Mouse (Mus musculus) spleen, postnatal 14 days (tissue): ENCODE results near the gene Rnf215.
"Not testable (repeated sequence)": the region's sequence is repeated elsewhere in the genome, so short reads cannot be mapped to it uniquely, and the experiment has no call there.

Experiments
- DNase-seq, 2 experiments: peaks; one replicate each; pipeline ENCODE4 v3.0.0; 2021 to 2022; ENCODE audit warnings: low spot score in 2 of 2

Gene Rnf215

DNA sequence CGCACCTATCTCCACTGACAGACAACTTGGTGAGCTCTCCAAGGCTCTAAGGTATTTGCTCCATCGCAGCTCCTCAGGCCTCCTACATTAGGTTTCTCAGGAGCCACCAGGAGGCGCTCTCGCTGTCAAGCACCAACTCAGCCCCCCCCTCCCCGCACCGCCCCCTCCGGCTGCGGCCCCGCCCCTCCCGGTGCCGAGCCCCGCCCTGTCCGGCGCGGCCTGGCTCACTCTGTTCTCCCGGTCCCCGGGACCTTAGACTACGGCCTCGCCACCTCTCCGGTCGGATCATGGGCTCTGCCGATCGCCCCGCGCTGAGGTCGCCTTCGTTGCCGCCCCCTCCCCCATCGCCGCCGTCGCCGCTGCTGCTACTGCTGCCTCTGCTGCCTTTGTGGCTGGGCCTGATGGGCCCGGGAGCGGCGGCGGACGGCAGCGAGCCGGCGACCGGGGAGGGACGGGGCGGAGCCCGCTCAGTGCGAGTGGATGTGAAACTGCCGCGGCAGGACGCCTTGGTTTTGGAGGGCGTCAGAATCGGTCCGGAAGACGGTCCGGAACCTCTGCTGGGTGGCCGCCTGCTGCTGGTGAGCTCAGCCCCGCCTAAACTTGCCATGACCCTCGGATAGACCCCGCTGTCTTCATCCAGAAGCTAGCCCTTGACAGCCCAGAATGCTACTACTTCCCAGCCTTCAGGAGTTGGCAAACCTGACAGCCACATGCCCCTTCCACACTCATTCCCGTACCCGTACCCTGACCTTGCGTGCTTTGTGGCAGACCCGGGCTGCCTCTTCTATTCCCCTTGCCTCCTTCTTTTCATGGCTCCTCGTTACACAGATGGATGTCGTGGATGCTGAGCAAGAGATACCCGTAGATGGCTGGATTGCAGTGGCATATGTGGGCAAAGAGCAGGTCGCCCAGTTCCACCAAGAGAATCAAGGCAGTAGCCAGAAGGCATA, at the start of gene Rnf215:
Gene Rnf215 (plus strand): TSS at position 217 of the 950 bp plus-strand sequence.
- DNase-seq, result peak; percentile 82 to 88

DNA sequence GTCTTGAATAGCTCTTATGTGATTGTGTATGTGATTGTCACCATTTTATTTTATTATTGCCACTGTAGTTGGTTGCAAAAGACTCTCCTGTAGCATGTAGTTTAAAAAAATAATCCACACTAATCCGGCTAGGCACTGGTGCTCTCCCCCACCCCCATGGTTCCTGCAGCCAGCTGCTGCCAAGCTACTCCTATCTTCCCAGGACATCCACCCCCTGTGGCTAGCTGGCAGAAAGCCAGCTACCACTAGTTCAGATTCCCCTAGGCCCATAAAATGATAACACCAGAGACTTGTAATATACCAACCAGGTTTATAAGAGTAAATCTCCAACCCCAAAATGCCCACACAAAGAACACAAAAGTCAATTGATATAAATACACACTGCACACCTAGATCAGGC, 48.8 kb upstream of the Rnf215 start:
- DNase-seq, result no peak

DNA sequence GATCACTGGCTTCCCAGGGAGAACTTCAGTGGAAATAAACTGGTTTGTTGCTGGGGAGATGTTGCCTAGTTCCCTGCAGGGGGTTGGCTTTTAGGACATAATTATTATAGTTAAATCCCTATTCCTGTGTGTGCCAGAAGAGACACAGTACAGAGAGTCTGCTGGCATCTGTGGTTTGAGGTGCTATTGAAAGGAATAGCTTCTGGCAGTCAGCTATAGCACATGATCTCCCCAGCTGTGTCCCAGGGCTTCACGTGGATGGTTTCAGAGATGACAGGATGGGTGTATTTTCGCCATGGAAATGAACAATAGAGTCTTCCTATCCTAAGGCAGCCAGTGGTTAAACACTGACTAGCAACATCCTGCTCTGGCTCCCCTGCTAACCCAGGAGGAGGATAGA, 47.7 kb upstream of the Rnf215 start:
- DNase-seq, result no peak

DNA sequence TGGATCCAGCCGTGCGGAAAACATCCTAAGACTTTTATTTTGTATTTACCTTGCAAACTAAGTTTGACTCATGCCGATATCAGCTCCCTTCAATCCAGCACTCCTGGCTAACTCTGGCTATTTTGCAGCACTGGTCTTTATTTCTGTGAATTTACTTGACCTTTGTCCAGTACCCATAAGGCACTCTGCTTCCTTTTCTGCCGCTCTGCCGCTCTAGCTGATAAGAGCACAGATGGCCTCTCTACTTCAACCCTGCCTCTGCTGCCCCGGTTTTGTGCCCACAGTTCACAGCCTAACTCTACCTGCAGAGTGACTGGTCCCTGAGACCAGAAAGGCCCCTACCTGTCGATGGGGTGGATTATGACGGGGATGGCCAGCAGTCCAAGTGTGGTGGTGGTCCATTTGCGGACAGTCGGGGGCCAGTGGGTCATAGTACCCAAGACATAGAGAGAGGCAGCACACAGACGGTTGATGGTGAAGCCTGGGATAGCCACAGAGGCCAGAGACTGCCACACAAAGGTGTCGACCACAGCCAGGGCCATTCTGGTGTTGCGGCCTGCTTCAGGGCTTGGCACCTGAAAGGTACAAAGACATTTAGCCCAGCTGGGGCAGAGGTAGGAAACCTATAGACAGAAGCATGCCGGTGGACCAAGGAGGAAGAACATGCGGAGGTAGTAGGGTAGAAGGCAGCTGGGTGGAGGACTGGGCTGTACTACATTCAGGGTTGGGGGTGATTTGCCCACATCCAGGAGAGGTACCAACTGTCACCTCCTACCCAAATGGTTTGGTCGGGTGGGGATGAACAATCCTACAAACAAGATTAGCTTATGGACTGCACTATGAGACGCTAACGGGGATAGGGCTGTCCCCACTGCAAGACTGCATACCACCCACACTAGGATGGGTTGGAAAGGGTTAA, 41.3 kb upstream of the Rnf215 start:
- no peak for DNase-seq

DNA sequence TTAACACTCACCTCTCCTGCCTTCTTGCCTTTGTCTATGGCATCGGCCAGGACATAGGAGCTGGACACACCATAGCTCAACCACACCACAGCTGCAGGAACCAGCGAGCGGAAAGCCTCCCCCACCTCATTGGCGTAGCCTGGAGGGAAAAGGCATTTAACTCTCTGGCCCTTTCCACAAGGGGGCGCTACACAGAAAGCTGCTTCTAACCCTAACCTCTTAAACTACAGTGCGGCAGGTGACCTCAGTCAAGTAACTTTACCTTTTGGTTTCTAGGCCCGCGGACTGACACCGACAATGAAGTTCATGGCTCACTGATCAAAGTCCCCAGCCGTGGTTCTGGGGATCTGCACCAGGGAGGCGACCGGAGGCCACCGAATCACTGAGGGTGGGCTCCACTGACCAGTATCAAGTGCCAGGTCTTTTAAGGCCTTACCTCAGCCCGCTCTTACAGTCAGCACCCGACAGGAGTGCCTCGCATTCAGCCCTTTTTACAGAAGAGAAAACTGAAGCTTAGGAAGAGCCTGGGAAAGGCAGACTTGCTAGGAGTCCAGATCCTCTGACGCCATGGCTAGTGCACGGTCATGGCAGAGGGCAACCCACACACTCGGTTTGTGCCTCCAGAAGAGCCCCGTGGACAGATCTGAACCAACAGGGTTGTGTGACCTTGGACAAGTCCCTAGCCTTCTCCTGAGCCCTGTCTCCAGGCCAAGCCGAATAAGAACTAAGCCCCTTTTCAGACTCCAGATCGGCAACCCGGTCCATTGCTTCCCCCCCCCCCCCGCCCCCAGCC, 40.4 kb upstream of the Rnf215 start:
- DNase-seq, result peak; percentile 60 to 78

DNA sequence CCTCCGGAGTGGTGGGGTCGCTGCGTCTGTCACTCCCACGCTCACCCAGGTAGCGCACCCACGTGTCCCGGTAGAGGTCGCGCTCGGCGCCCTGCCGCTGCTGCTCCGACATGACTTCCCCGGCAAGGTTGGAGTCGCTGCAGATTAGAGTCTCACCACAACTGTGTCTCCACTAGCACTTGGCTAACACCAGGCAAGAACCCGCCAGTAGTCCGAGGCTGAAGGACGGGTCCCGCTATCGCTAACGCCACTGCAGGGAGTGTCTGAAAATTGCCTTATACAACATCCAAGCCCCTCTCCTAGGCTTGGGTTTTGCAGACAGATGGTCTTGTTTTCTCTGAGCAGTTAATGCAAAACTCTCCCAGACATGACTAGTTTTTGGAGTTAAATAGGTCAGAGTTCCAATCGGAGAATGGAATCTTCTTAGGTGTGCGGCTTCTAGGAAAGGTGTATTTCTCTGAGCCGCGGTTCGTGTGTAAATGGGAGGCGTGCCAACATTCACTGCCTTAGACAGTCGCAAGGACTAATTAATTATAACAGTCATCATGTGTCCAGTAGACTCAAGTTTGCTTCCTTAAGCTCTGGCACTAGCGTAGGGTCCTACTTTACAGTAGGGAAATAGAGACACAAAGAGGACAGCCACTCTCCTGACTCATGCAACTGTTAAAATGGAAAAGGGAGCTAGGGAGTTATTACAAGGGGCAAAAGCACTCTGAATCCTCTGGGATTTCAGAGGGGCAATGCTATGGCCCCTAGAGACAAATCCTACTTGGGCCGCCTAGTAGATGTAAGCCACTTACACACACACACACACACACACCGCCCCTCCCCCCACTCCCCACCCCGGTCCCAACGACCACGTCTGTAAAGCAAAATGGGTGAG, 39.6 kb upstream of the Rnf215 start, which contains the start of gene Mtfp1:
Gene Mtfp1 (minus strand): TSS at position 275 of the 883 bp plus-strand sequence.
- peak; percentile 35 to 49 for DNase-seq

DNA sequence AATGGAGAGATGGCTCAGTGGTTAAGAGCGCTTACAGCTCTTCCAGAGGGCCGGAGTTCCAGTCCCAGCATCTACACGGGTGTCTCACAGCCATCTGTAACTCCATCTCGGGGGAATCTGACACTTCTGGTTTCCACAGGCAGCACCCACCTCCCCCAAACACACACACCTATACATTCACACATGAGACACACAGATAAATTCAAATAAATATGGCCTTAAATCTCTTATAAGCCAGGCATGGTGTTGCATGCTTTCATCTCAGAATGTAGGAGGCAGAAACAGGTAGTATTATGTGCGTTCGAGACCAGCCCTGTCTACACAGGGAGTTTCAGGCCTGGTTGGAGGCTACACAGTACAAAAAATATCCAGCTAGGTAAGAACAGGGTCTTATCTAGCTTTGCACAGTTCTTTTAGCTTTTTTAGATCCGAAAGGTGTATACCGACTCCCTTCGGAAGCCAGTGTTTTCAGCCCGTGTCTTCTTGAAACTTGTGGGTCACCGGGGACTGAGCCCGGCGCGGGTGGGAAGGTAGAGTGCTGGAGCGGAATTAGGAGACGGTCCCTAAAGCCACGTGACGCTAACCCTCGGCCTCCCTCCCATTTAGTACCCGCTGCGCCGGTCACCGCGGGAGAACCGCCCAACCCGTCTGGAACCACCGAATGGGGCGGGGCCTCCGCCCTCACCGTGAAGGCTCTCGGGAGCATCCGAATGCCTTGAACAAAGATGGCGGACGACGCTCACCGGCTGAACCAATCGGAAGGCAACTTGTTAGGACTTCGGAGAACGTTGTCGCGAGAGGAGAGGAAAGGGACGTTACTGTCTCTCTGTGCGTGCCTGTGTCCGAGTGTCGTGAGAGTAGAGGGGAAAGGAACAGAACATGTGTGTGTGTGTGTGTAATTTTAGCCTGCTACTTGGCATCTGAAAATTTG, 38.7 kb upstream of the Rnf215 start:
- peak; percentile 95 to 96 for DNase-seq

DNA sequence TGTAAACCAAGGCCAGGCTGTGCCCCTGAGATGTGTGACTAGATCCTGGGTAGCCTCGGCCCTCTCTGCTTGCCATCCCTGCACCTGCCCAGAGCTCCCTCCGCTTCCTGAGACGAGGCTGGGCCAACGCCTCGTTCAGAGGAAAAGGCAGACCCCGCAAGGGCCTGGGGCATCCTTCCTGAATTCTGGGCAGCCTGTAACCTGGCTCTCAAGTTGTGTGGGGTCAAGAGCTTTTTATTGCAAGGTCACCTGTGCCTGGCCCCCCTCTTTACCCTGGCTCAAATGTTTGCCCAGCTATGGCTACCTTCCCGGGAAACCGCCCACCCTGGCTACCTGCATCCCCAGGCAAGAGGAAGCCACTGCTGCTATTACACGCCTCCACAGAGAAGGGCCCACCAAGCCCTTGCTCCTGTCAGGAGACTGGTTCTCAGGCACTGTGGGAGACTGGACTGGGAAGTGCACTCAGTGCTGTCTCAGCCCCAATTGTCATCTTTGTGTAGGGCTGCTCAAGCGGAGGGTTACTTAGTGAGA, 37.8 kb upstream of the Rnf215 start:
- DNase-seq, result no peak

DNA sequence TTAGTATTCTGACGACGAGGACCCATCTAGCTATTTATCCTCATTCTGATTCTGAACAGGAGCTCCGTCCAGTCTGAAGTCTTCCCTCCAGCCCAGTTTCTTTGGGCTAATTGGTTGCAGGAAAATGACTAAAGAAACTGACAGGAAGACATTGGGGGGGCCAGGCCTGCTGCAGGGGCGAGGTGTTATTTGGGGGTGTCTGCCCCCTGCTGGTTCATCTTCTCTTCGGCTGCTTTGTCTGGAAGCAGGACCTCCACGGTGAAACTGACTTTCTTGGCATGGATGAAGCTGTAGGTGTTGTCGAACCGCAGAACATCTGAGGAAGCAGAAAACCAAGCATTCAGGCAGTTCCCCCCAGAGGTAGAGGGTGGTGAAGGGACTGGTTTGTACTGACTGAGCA, 36.9 kb upstream of the Rnf215 start:
- DNase-seq, result no peak

DNA sequence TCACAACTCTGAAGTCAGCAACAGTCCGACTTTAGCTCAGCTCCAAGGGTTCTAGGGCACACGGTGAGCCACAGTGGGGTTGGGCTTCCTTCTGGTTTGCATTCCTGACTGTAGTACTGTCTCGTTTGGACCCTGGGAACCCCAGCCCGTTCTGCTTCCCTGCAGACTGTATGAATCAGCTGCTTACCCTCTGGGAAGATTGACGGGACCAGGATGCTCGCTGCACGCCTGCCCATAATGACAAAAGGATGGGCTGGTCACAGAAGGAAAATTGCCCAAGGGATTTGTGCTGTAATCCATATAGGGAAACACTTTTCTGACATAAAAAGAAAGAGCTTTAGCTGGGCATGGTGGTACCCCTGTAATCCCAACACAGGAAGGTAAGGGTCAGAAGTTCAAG, 36.2 kb upstream of the Rnf215 start:
- no peak for DNase-seq

DNA sequence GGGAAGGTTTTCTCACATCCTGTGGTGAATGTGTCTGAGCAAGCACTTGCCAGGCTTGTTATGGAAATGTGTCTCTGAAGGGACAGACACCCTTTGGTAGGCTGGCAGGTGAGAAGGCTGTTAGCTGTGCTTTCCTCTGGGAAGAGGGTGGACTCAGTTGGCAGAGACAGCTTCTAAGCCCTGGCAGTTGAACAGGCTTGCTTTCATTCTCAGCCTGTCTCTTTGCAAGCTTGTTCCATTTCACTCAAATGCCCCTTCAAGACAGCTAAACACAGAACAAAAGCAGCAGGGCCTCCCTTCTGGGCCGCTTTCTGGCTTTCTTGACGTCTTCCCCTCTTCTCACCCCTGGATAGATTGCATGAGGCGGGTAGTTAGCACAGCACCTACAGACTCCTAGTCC, 35.6 kb upstream of the Rnf215 start:
- no peak for DNase-seq

DNA sequence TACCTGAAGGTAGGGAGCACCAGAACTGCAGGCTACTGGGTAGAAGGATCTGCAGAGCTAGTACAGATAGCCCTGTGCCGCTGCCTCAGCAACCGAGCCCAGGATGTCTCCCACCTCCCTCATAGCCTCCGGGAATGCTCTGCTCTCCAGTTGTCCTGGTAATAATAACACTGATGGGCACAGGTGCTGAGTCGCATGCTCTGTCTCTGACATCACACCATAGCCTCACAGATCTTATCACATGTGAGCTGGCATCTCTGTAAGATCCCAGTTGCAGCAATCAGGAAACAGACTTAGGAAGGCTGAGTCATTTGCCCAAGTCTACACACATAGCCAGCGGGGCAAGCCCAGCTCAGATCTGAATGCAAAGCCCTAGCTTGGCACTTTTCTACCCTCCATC, 33.2 kb upstream of the Rnf215 start:
- no peak for DNase-seq

DNA sequence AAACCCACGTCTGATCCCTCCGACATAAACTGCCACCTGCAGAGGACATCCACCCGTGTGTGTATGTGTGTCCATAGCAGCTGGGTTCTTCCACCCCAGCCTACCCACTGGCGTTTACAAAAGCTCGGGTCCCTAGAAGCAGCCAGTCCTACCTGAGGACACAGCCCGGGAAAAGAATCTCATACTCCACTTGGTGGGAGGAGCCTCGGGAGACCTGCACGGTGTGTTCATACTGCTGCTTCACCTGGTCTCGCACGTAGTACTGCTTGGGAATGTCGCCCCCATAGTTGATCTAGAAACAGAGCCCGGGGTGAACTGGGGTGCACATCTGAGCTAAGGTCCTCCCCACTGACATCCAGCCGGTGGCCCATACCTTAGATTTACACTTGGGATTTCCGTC, 31.5 kb upstream of the Rnf215 start:
- no peak for DNase-seq

DNA sequence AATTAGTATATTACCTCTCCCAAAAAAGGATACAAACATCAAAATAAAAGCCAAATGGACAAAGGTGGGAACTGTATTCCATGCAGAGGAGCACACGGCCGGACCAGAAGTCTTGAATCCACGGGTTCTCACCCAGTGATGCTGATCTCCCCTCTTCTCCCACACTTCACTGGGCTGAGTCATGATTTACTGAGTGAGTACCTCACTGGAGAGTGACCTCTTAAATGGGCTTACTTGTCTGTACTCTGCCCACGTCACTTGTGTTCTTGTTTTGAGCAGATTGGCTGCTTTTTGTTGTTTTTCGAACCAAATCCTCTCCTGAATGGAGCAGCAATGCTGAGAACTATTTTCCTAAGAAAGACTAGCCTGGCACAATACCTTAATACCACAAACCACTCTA, 30.0 kb upstream of the Rnf215 start:
- DNase-seq, result no peak

DNA sequence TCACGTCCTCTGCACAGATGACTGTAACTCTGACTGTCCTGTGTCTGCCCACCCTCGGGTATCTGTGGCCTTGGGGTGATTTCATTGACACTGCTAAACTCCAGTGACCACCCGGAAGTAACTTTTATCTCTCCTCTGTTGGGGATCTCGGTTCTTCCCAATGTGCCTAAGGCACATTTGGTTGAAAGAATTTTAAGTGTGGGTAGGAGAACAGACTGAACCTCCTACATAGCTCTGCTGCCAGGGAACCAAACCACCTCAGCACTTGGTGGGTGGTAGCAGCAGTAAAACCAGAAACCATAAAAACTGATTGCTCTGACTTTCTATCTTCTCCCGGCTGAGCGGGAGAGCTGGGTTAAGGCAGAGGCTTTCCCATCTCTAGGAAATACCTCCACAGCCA, 29.6 kb upstream of the Rnf215 start:
- DNase-seq, result no peak

DNA sequence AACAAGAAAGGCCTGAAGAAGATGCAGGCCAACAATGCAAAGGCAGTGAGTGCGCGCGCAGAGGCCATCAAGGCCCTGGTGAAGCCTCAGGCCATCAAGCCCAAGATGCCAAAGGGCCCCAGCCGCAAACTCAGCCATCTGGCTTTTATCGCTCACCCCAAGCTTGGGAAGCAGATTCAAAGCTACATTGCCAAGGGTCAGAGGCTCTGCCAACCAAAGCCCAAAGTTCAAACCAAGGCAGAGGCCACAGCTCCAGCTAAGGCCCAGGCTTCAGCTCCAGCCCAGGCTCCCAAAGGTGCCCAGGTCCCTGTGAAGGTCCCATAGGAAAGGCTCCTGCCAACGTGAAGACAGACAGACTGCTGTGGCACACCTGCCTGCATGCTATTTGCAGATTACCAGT, 27.1 kb upstream of the Rnf215 start:
- not testable (repeated sequence) for DNase-seq

DNA sequence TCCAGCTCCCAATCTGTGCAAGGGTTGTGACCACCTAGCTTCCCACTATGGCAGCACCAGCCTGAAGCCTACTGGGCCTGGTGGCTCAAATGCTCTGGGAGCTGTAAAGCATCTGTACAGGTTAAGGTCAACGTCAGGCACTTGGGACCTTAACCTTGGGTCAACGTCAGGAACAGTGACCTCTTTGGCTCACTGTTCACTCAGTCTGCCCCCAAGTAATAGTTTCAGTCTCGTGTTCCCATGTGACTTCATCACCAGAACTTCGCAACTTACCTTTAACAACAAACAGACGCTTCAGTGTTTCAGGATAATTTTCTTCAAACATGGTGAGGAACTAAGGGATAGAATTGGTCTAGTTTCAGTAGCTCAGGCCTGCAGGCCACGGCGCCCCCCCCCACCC, 26.3 kb upstream of the Rnf215 start:
- no peak for DNase-seq

DNA sequence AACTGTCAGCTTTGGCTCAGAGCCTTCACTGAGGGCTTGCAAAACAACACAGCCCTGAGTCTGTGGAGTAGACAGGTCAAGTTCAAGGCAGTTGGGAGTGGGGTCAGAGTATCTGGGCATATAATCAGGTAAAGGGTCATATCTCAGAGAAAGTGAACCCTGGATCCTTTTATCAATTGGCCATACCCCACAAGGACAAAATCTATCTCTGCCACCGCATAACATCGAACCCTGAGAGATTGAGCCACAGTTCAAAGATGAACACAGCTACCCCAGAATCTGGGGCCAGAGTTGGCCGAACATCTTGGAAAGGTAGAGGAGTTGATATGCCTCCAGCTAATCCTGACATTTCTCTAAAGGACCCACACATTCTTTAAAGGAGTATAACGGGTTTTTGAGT, 23.0 kb upstream of the Rnf215 start:
- DNase-seq, result no peak

DNA sequence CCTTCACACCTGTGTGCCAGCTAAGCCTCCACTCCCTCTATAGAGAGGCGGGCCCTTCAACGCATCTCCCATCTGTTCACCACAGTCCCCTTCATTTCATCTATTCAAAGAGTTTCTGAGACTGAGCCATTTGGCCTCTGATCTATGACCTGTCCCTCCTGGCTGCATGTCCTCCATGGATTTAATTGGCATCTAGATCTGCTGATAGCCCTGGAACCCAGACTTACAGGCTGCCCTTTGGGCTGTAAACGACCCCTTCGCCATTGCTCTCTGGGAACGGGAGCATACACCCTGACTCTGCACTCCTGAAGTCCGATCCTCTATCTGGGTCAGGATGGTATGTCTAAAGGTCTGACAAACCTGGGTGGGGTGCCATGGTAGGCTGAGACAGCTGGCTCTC, 22.1 kb upstream of the Rnf215 start:
- no peak for DNase-seq
